Mouse (Mus musculus) embryonic stem cell, embryonic (primary cell): ENCODE measurements around the gene Gng12.

ENCODE experiments used
- CTCF ChIA-PET, 4 experiments: fragments of 300-600 bp in 2 of 4; fragments of 350-600 bp in 2 of 4; sonication (Branson Sonifier 250); formaldehyde crosslinking; loops; one replicate each; lab custom pipeline; 2022; ENCODE audit warnings: inconsistent platforms in 2 of 4; lab: Charles Lee
- POLR2A ChIA-PET, 4 experiments: fragments of 300-600 bp in 2 of 4; fragments of 350-600 bp in 2 of 4; sonication (Branson Sonifier 250); formaldehyde crosslinking; loops; one replicate each; lab custom pipeline; 2022; ENCODE audit warnings: antibody characterized with exemption in 4 of 4, inconsistent platforms in 1 of 4; lab: Charles Lee

Gng12 gene

DNA sequence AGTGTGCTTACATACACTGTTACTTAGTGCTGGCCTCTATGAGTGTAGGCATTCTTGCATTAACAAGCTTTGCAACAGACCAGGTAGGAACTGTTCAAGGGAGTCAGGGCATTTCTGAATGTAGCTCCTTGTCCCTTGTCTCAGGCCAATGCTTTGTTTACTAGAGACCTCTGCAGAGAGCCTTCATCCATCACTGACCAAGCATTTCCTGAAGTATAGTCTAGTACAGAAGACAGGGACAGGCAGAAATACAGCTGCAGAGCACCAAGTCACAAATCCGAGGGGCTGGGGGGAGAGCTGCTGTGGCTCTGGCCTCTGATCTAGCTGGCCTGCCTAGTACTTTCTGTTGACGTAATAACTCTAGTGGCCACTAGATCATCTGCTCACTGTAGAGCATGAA is 71.6 kb downstream of the Gng12 start:
- POLR2A ChIA-PET: interaction anchor here in 3 of 4 experiments (0.6 to 1.7 kb wide), 6 partner anchors 68 to 180 kb away, joined by 3 to 6 read pairs (median 4); partner anchors contain the start of gene Gadd45a (in 1 of the 3)
- CTCF ChIA-PET: interaction anchor here in 2 of 4 experiments (1.0 to 1.3 kb wide), 3 partner anchors 73 to 203 kb away, joined by 3 to 5 read pairs (median 3); no protein-coding TSS in a partner anchor

DNA sequence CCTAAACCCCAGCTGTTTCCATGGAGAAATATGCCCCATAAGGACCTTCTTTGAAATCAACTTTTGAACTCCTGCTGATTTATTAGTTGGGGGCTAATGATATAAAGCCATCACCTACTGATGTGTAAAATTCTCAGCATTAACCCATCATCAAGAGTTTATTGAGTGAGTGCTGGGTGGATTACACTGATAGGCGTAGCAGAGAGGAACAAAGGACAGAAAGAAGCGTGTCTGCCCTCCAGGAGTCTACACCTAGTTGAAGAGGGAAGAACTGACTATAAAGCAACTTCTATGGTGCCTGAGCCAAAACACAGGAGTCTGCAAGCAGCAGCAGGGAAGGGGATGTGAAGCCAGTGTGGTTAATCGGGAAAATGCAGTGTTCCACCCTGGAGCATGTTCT is 73.2 kb downstream of the Gng12 start:
- CTCF ChIA-PET: no interaction called here
- POLR2A ChIA-PET: interaction anchor here in 1 of 4 experiments (1.7 kb wide), 1 partner anchor 66 kb away, joined by 6 read pairs; no protein-coding TSS in a partner anchor

- ChIA-PET CTCF (interaction anchor here in 2 of 4 experiments (0.5 to 1.6 kb wide), 2 partner anchors 9 to 841 kb away, joined by 5 to 6 read pairs; no protein-coding TSS in a partner anchor), POLR2A (interaction anchor here in 2 of 4 experiments (1.8 to 2.1 kb wide), 2 partner anchors 65 kb away, joined by 6 to 8 read pairs; partner anchors contain the start of gene Gadd45a (in 2 of the 2))
Observed at GRCm38 (mm10) chr6:66972300-66972699, 76.1 kb downstream of the Gng12 start.

DNA sequence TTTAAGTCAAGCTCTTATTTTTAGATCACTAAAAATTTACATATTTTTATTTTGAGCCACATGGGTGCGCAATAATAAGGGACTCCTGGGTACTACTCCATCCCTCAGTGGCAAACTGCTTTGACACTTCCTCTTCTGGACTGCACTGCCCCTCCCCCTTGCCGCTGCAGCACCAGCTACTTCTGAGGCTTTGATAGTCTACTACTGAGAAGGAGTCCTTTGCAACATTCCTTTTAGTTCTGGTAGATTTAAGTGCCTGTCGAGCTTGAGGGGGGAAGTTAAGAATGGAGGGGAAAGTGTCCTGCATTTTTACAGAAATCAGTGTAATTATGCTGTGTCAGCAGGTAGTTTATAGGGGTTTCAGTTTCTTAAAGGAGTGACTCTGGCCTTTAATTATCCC is 77.0 kb downstream of the Gng12 start:
- ChIA-PET POLR2A (interaction anchor here in 2 of 4 experiments (1.0 to 2.1 kb wide), 3 partner anchors 13 to 64 kb away, joined by 4 to 8 read pairs (median 6); partner anchors contain the start of gene Gadd45a (in 2 of the 2)), CTCF (interaction anchor here in 1 of 4 experiments (0.6 kb wide), 1 partner anchor 357 kb away, joined by 14 read pairs; no protein-coding TSS in a partner anchor)

DNA sequence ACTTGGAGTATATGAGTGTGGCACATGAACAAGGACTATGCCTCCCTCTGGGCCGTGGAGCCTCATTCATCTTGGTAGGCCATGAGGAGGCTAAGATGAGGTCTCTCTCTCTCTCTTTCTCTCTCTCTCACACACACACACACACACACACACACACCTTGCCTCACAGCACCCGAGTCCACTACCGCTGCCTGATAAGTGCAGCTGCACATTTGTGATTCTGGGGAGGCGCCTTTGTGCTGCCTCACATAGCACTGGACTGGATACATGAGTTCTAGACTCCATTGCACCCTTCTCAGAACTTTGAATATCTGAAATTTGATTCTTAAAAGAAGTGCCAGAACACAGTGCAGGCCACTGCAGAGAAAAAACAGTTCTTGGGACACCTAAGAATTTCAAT is 79.3 kb downstream of the Gng12 start:
- ChIA-PET CTCF (no interaction called here), POLR2A (interaction anchor here in 2 of 4 experiments (1.0 to 1.2 kb wide), 3 partner anchors 22 to 137 kb away, joined by 3 read pairs; no protein-coding TSS in a partner anchor)

- POLR2A ChIA-PET: no interaction called here
- CTCF ChIA-PET: no interaction called here
Observed at GRCm38 (mm10) chr6:66979197-66979596, 83.0 kb downstream of the Gng12 start.

GRCm38 (mm10) chr6:66980040-66980439 is 83.8 kb downstream of the Gng12 start:
- CTCF ChIA-PET: no interaction called here
- POLR2A ChIA-PET: no interaction called here

DNA sequence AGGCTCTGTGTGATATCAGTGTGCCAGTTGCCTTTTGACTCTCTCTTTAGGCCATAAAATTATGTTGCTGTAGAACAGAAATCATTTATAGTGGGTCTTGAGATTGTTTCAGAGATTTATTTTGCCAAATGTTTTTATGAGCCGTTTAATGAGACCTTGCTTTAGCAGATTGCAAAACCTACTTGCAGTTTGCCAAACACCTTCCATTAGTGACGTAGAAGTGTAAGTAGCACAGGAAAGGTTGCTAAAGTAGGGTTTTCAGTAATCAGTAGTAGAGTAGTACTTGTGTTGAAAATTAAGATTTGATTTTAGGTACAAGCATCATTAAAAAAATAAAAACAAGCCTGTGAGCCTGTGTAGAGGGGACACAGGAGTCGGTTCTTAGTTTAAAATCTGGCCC is 85.2 kb downstream of the Gng12 start:
- ChIA-PET POLR2A (interaction anchor here in 1 of 4 experiments (0.5 kb wide), 1 partner anchor 217 kb away, joined by 3 read pairs; no protein-coding TSS in a partner anchor), CTCF (interaction anchor here in 1 of 4 experiments (0.6 kb wide), 1 partner anchor 200 kb away, joined by 3 read pairs; no protein-coding TSS in a partner anchor)

- ChIA-PET POLR2A (interaction anchor here in 2 of 4 experiments (0.5 to 1.1 kb wide), 3 partner anchors 46 to 146 kb away, joined by 3 to 5 read pairs (median 3); no protein-coding TSS in a partner anchor), CTCF (no interaction called here)
Observed at GRCm38 (mm10) chr6:66981864-66982263, 85.7 kb downstream of the Gng12 start.

DNA sequence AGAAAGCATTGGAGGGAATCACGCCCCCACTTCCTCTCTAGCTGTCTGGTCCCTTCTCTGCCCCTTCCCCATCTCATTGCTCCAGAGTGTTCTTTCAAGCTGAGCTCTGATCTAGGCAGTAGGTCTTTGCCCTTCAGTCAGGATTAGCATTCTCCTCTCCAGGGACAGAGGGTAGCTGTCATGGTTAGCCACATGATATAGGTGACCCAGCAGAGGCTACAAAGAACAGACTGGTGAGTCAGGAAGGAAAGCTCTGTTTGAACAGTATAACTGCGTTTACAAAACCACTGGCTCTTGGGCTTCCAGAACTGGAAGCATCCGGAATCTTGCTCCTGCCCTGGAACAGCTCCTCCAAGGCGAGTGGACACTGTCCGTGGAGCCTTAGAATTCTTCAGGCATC is 87.9 kb downstream of the Gng12 start:
- POLR2A ChIA-PET: interaction anchor here in 3 of 4 experiments (1.1 to 3.2 kb wide), 7 partner anchors 10 to 155 kb away, joined by 3 to 32 read pairs (median 5); partner anchors contain the start of gene Gadd45a (in 2 of the 3)

GRCm38 (mm10) chr6:66984672-66985071 is 88.5 kb downstream of the Gng12 start:
- CTCF ChIA-PET: interaction anchor here in 1 of 4 experiments (1.1 to 1.7 kb wide), 2 partner anchors 46 to 52 kb away, joined by 3 to 6 read pairs; no protein-coding TSS in a partner anchor
- POLR2A ChIA-PET: interaction anchor here in 3 of 4 experiments (0.7 to 3.2 kb wide), 15 partner anchors 10 to 155 kb away, joined by 3 to 32 read pairs (median 4); partner anchors contain the start of gene Gadd45a (in 2 of the 3)

More for the DNA sequence above, 87.9 kb downstream of the Gng12 start:
- CTCF ChIA-PET: interaction anchor here in 1 of 4 experiments (1.7 kb wide), 1 partner anchor 46 kb away, joined by 6 read pairs; no protein-coding TSS in a partner anchor

DNA sequence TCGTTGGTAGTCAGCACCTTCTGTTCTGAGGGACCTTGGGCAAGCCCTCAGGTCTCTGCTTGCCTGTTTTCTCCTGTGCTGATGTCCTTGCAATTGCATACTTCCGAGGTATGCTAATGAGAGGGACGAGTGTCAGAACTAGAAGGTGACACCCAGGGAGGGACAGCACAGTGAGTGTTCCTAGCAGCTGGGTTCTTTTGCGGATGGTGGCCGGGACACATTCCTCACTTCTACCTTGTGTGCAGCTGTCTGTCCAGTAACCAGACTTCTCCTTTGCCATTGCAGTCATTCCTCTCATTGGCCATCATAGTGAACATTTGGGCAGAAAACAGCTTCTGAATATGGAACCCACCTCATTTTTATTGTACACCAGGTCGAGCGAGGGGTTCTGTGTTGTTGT is 89.3 kb downstream of the Gng12 start:
- ChIA-PET POLR2A (interaction anchor here (0.7 to 3.2 kb wide), 18 partner anchors 9 to 173 kb away, joined by 3 to 32 read pairs (median 4); partner anchors contain the start of gene Gadd45a (in 1 of the 4)), CTCF (interaction anchor here (0.5 to 1.7 kb wide), 6 partner anchors 41 to 173 kb away, joined by 3 to 6 read pairs (median 3); no protein-coding TSS in a partner anchor)

- POLR2A ChIA-PET: interaction anchor here (0.6 to 3.2 kb wide), 15 partner anchors 7 to 184 kb away, joined by 3 to 32 read pairs (median 5); partner anchors contain the start of gene Gadd45a (in 2 of the 4)
- CTCF ChIA-PET: interaction anchor here in 3 of 4 experiments (0.5 to 1.1 kb wide), 5 partner anchors 12 to 173 kb away, joined by 3 to 8 read pairs (median 3); no protein-coding TSS in a partner anchor
Observed at GRCm38 (mm10) chr6:66986063-66986462, 89.9 kb downstream of the Gng12 start.

DNA sequence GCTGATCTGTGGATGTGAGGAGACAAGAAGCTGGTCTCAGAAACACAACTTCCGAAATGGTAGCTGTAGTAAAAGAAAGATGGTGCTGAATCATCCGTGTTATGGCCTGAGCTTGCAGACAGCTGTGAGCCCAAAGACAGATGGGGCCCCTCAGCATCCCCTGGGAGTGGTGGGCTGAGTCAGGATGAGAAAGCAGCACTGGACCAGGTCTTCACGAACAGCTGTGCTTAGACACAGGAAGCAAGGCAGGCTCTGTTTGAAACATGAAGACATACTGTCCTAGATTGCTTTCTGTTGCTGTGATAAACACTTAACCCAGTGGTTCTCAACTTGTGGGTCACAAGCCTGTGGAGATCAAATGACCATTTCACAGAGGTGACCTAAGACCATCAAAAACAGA is 91.4 kb downstream of the Gng12 start:
- POLR2A ChIA-PET: interaction anchor here in 2 of 4 experiments (0.6 to 3.1 kb wide), 2 partner anchors 9 to 55 kb away, joined by 9 to 12 read pairs; no protein-coding TSS in a partner anchor
- CTCF ChIA-PET: no interaction called here

DNA sequence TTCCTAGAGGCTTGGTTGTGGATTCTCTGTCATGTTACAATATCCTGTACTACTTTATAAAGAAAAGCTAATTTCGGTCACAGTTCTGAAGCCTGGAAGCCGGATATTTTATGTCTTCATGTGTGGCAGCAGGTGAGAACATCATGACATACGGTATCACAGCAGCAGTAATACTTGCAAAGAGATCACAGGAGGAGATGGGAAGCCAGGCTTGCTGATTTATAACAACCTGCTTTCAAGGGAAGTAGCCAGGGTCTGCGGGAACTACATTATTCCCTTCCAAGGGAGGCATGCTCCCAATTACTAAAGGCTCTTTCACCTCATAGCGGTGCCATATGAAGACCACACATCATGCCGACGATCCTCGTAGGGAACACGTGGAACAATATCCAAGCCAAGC is 92.2 kb downstream of the Gng12 start:
- POLR2A ChIA-PET: interaction anchor here in 1 of 4 experiments (0.6 to 3.1 kb wide), 3 partner anchors 8 to 98 kb away, joined by 3 to 12 read pairs (median 3); no protein-coding TSS in a partner anchor
- CTCF ChIA-PET: no interaction called here

DNA sequence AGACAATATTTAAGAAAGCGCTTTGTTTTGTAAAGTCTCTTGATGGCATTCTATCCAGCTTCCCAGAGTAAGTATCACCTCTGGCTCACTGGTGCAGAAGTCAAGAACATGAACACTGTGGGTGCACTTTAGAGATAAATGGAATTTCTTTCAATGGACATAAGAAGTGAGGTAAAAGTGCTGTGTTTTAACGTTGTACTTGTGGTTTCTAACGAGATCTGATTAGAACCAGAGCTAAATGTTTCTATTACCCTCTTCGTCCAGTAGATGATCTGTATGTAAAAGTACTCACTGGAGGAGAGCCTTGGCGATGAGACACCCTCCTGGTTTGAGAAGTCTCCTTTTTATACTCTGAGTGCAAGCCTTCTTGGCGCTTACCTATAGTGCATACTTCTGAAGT is 92.8 kb downstream of the Gng12 start:
- ChIA-PET POLR2A (interaction anchor here in 2 of 4 experiments (0.9 to 1.6 kb wide), 2 partner anchors 45 to 48 kb away, joined by 3 read pairs; partner anchors contain the start of gene Gadd45a (in 1 of the 2)), CTCF (no interaction called here)

- ChIA-PET POLR2A (interaction anchor here in 2 of 4 experiments (0.9 to 1.6 kb wide), 2 partner anchors 45 to 48 kb away, joined by 3 read pairs; partner anchors contain the start of gene Gadd45a (in 1 of the 2)), CTCF (no interaction called here)
Observed at GRCm38 (mm10) chr6:66989518-66989917, 93.3 kb downstream of the Gng12 start.

DNA sequence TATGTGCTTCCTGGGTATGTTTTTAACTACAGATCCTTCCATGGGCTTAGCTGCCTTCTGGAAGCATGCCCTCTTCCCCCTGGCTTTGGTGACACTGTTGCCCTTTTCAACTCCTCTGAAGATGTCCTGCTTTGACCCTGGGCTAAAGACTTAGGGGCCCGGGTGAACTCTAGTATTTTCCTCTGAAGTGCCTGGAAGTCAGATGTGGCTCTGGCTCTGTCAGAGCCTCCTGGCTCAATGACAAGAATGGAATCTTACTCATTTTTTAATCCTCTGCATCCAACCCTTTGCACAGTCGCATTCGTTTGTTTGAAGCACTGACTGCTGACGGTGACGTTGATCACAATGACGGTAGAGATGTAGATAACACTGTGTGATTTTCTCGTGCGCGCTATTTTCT is 96.0 kb downstream of the Gng12 start:
- ChIA-PET CTCF (no interaction called here), POLR2A (no interaction called here)

DNA sequence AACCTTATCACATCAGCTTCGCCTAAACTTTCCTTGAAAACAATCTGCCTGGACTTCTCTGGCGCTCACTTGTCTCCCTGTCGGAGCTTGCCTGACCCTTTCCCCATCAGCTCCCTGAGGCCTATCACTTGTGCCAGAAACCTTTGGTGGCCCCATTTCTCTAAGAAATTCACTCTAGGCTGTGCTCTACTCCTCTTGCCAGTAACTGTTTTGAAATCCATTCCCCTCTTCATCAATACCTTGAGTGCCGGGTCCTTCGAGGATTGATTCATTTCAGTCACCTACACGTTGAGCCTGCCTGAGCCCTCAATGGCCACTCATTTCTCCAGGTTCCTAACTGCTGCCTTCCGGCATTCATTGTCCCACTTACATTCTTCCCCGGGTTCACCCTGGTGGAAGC is 96.6 kb downstream of the Gng12 start:
- ChIA-PET CTCF (no interaction called here), POLR2A (interaction anchor here in 3 of 4 experiments (1.1 to 1.7 kb wide), 3 partner anchors 27 to 45 kb away, joined by 3 to 4 read pairs (median 3); partner anchors contain the start of gene Gadd45a (in 1 of the 3))
